Mouse (Mus musculus) NIH3T3 (cell line): ENCODE data around the gene Vps11.
"Not testable (repeated sequence)": the region's sequence is repeated elsewhere in the genome, so short reads cannot be mapped to it uniquely, and the experiment has no call there.

ENCODE experiments used
- DNase-seq: peaks from one replicate; pipeline ENCODE4 v3.0.0-alpha.2; 2012; ENCODE audit warnings: low read depth

Vps11 gene

DNA sequence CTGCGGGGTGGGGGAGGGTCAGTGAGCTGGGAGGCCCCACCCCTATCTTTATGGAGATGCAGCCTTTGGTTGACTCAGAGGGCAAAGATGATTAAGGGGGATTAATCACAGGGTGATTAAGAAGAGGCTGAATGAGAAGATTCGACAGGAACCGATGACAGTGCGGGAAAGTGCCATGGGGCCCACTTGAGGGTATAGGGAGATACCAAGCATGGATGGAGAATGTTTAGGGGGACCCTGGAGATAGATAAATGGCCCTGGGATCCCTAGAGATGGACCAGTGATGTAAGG lies 47.3 kb downstream of the Vps11 start:
- DNase-seq = no peak

DNA sequence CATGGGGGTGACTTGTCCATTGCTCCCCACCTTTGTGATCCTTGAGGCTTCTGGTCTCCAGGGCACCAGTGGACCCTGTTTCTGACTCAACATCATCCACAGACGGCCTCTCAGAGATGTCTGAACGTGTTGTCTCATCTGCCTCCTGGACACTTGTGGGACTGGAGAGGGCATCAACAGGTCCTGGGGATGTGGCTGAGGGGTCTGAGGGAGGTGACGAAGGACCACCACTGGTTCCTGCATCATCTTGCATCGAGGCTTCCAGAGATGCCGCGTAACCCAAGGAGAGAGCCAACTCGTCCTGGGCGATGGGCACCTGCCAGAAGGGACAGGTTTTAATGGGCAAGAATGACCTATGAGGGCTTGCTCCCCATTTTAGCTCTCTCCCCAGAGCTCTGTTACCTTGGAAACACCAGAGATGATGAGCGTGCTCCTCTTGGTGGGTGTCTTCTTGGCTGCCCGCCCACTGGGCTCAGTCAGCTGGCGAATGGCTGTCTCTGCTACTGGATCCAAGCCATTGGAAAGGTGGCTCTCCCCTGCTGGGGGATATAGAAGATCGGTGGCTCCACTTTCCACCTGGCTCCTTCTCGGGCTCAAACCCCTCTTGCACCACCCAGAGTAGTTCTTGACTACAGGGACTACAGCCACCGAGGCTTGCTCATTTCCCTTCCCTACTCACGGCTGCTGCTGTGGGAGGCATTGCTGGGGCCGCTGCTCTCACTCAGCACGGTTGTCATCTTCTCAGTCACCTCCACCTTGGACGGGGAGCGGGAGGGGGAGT lies 47.8 kb downstream of the Vps11 start:
- no peak for DNase-seq

DNA sequence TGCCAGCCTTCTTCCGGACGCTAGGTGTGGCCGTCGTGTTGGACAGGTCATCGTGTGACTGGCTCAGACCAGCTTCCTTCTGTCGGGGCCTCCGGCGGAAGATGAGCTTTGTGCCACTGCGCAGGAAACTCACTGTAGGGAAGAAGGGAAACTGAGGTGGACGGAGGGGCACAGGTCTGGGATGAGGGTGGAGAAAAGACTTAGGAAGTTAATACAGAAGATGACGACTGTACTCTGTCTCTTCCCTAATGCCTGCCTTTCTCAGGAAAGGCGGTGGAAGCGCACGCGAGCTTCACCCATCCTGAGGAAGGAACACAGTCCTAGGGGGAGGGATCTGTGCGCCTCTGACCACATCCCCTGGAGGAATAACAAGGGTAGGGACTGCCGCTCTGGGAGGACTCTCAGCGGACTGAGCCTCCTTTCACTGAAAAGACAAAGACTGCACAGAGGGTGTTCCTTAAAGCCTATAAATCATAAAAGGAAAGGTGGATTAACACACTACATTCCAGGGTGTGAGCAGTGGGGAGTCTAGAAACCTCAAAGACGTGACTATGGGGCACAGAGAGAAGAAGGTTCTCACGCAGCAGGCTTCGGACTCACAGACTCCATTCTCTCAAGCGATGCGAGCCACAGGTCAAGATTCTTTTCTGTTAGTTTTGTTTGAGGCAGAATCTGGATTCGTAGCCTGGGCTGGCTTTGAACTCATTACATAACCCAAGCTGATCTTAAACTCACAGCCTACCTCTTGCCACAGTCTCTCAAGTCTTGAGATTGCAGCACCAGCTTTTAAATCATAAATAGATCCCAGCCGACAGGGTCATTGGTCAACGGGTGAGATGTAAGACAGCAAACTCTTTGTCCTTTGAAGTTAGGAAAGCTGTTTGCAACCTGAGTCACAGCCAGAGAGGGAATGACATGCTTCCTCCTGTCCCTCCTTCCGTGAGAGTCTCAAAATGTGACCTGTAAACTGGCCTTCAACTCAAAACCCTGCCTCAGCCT lies 50.0 kb downstream of the Vps11 start:
- DNase-seq = no peak

DNA sequence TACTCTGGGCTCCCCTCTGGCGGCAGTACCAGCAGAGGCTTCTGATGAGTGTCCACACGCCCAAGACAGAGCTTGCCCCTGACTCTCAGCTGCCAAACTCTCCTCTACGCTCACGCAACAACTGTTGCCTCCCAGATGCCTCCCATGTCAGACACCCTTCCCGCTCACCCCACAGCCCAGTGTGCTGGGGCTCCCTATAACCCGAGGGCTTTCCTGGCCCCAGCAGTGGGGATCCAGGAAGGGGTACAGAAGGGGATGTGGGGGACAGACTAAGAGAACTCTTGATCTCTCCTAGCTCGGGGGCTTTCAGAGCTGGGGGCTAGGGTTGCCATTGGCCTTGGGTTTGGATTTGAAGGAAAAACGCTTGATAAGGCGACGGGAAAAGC lies 50.7 kb downstream of the Vps11 start:
- no peak for DNase-seq

DNA sequence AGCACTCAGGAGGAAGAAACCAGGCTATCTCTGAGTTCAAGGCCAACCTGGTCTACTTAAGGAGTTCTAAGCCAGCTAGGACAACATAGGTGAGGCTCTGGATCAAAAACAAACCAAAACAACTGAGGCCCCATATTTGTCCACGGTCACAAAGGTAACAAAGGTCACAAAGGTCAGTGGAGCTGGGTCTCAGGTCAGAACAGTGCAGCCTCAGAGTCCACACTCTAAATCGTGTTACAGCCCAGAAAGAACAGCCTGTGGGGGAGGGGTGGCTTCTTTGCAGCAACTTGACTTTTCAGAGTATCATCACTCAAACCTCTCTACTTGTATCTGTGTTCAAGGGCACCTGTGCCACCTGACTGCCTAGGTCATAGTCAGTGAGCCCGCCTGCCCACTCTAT lies 51.7 kb downstream of the Vps11 start:
- no peak for DNase-seq

DNA sequence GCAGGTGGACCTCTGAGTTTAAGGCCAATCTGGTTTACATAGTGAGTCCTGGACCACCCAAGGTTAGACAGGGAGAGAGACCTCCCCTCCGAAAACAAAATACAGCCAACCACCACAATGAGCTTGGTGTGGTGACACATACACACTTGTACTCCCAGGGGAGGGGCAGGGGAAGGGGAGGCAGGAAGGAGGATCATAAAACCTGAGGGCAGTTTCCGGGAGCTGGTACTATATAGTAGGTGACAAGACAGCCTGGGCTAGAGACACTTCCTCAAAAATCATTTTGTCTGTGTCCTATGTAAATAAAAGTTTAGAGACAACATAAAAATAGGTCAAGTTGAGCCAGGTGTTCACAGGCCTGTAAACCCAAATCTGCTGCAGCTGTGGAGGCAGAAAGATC lies 54.2 kb downstream of the Vps11 start:
- DNase-seq = no peak

DNA sequence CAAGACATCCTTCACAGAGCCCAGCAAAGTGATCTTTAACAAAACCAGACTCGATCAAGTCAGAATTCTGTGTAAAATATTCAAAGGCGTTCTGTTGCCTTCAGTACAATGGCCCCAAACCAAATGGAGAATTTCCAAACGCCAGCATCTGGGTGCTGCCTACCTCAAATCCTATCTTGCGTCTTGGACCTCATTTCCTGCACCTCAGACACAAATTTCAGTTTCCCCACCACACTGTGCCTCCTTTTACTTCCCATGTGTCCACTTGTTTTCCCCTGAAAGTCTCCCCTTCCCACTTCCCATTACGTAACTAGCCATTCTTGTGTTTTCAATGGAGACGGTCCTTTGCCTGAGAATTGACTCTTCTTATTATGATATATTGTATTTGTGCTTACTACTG lies 54.9 kb downstream of the Vps11 start:
- no peak for DNase-seq

DNA sequence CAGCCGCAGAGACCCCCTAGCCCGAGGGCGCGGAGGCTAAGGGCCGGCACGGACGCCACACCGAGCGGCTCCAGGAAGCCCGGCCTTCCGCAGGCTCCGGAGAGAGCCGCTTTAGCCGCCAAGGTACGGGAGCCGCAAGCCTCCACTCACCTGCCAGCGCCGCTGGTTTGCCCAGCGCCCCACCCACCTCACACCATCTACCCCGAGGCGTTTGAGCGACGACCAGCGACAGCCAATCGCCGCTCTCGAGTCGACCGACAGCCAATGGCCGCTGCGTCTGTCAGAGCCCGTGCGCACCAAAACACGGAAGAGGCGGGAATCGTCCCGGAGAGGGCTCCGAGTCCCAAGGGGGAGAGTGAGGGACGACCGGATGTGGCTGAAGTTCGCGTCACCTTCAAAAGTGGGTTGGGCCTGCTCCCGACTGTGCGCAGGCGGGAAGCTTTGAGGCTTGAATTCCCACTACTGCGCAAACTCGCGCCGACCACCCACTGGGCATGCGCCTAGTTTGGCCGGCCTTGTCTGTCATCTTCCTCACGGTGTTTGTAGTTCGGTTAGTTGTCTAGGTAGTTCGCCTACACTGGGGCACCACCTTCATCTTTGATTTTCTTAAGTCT lies 55.9 kb downstream of the Vps11 start, which contains the start of gene Hinfp:
Hinfp (minus strand) TSS at position 206 of the 614 bp plus-strand sequence.
- DNase-seq = peak; percentile 98

DNA sequence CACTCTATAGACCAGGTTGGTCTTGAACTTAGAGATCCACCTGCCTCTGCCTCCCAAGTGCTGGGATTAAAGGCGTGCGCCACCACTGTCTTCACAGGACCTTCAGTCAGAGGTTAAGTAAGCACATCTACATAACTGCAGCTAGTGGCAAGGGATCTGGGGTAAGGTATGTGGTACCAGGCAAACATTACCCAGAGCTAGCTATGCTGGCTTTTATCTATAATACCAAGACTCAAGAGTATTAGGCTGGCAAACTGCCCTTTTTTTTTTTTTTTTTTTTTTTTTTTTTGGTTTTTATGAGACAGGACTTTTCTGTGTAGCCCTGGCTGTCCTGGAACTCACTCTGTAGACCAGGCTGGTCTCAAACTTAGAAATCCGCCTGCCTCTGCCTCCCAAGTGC lies 61.5 kb downstream of the Vps11 start:
- not testable (repeated sequence) for DNase-seq
